Mouse (Mus musculus): ENCODE data around the gene Apeh. TPM values are rescaled to one million over a fixed set of nuclear protein-coding genes. Genes with fewer than 3 reads are reported as not detected.

The Apeh gene
- polyA plus RNA-seq, 1 experiment from 2014 or later: 53.1 TPM

DNA sequence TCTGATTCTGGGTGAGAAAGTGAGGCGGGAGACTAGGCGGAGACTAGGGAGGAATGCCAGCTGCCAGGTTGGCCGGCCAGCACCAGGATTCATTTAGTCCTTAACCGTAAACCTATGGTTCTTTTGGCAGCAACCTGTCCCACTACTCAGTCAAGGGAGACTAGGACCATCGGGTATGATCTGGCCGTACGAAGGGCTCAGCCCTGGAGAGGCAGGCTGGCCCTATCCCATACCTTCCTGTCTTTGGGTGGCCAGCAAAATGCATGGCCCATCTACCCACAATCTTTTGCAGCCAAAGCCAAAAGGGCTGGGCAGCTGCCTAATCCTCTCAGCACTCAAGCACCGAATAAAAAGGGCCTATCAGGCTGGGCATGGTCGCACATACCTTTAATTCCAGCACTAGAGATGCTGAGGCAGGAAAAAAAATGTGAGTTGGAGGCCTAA lies 21.9 kb downstream of the Apeh start:
- Histone ChIP-seq H3K4me2 (ENCODE audit: low read depth, low read length) (no peak overlapping the region), H3K27me3 (ENCODE audit: control insufficient read depth, insufficient read depth, low read depth, low read length) (no peaks in the 10 kb centered on the region), H3K4me1 (replicated peaks; ENCODE audit: control insufficient read depth, insufficient read depth, low read length) (no peaks in the 10 kb centered on the region), H3K9me3 (ENCODE audit: control insufficient read depth, low read length) (no peaks in the 10 kb centered on the region), H3K9ac (ENCODE audit: low read length) (0 out of 2 replicates have a peak overlapping the region, but pooled peaks have one; percentile 4), H3K36me3 (ENCODE audit: control insufficient read depth, insufficient read depth, low read length) (peaks cover 4% of the 10 kb centered on the region; the same call in 1 of the 2 replicates), H3K27ac (ENCODE audit: low read length) (0 out of 2 replicates have a peak overlapping the region, but pooled peaks have one; percentile 17), H3K4me3 (ENCODE audit: low read length) (no peak overlapping the region)
- WGBS: 62% methylated on average over 9 of the region's 9 CpGs
- ATAC-seq (ENCODE audit: low read depth): no peak

DNA sequence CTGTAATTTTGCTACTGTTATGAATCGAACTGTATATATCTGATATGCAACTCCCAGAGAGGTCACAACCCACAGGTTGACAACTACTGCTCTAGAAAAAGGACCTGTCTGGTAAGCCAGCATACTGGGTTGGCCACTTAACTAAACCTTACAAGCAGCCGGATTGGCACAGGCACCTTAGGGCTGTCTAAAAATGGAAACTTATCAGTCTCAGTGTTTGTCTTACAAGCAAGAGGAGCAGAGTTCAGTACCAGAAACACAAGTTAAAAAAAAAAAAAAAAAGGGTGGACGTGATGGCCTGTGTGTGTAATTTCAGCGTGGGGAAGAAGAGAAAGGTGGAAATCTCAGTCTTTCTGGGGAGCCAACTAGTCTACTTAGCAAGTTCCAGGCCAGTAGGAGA lies 22.6 kb downstream of the Apeh start:
- H3K36me3 ChIP-seq (ENCODE audit: control insufficient read depth, insufficient read depth, low read length): peaks cover 4% of the 10 kb centered on the region; the same call in 1 of the 2 replicates
- H3K27ac ChIP-seq (ENCODE audit: low read length): no peak overlapping the region
- no peak for ATAC-seq (ENCODE audit: low read depth)
- H3K4me3 ChIP-seq (ENCODE audit: low read length): no peak overlapping the region
- no peak overlapping the region for H3K9ac ChIP-seq (ENCODE audit: low read length)
- H3K4me2 ChIP-seq (ENCODE audit: low read depth, low read length): no peak overlapping the region
- H3K4me1 ChIP-seq (replicated peaks; ENCODE audit: control insufficient read depth, insufficient read depth, low read length): no peaks in the 10 kb centered on the region
- no peaks in the 10 kb centered on the region for H3K9me3 ChIP-seq (ENCODE audit: control insufficient read depth, low read length)
- no peaks in the 10 kb centered on the region for H3K27me3 ChIP-seq (ENCODE audit: control insufficient read depth, insufficient read depth, low read depth, low read length)
- WGBS: 62% methylated on average over 4 of the region's 4 CpGs

DNA sequence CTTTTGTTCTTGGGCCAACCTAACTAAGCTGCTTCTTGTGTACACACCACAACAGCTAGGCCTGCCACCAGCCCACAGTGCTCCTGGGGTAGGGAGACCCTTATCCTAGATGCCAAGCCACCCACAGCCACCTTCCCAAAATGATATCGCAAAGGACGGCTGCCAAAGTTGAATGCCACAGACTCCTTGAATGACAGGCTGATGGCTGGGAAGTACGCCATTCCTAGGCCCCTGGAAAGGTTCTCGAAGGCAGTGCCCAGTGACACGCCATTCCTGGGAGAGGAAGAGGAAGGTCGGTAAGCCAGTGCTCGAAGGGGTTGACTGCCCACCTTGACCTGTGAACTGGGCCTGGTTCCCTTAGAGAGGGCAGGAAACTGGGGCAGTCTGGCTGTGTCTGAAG lies 24.9 kb downstream of the Apeh start:
- H3K27ac ChIP-seq (ENCODE audit: low read length): no peak overlapping the region
- H3K27me3 ChIP-seq (ENCODE audit: control insufficient read depth, insufficient read depth, low read depth, low read length): no peaks in the 10 kb centered on the region
- no peaks in the 10 kb centered on the region for H3K4me1 ChIP-seq (replicated peaks; ENCODE audit: control insufficient read depth, insufficient read depth, low read length)
- no peak for ATAC-seq (ENCODE audit: low read depth)
- no peak overlapping the region for H3K4me2 ChIP-seq (ENCODE audit: low read depth, low read length)
- H3K4me3 ChIP-seq (ENCODE audit: low read length): no peak overlapping the region
- H3K9me3 ChIP-seq (ENCODE audit: control insufficient read depth, low read length): no peaks in the 10 kb centered on the region
- no peak overlapping the region for H3K9ac ChIP-seq (ENCODE audit: low read length)
- peaks cover 4% of the 10 kb centered on the region; the same call in 1 of the 2 replicates for H3K36me3 ChIP-seq (ENCODE audit: control insufficient read depth, insufficient read depth, low read length)
- 84% methylated on average over 7 of the region's 7 CpGs for WGBS

DNA sequence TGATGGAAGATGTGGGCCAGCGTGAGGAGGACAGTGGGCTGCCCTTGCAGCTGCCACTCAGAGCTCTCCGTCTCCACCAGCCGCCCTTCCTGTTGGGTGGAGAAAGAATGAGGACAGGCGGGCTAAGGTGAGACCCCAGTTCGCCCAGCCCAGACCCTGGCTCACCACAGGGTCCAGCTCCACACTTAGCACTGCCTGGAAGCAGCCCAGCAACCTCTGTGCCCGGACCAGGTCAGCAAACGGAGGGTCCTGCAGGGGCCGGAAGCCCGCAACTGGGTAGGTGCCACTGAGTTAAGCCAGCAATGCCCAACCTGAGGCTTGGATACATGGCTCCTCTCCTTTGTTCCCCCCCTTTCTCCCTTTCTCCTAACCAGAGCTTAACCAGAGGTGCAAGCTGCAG lies 25.4 kb downstream of the Apeh start:
- Histone ChIP-seq H3K9me3 (ENCODE audit: control insufficient read depth, low read length) (no peaks in the 10 kb centered on the region), H3K27ac (ENCODE audit: low read length) (no peak overlapping the region), H3K4me3 (ENCODE audit: low read length) (no peak overlapping the region), H3K4me1 (replicated peaks; ENCODE audit: control insufficient read depth, insufficient read depth, low read length) (no peaks in the 10 kb centered on the region), H3K27me3 (ENCODE audit: control insufficient read depth, insufficient read depth, low read depth, low read length) (no peaks in the 10 kb centered on the region), H3K4me2 (ENCODE audit: low read depth, low read length) (no peak overlapping the region), H3K9ac (ENCODE audit: low read length) (no peak overlapping the region), H3K36me3 (ENCODE audit: control insufficient read depth, insufficient read depth, low read length) (peaks cover 4% of the 10 kb centered on the region; the same call in 1 of the 2 replicates)
- ATAC-seq (ENCODE audit: low read depth): no peak
- WGBS: 84% methylated on average over 9 of the region's 9 CpGs

DNA sequence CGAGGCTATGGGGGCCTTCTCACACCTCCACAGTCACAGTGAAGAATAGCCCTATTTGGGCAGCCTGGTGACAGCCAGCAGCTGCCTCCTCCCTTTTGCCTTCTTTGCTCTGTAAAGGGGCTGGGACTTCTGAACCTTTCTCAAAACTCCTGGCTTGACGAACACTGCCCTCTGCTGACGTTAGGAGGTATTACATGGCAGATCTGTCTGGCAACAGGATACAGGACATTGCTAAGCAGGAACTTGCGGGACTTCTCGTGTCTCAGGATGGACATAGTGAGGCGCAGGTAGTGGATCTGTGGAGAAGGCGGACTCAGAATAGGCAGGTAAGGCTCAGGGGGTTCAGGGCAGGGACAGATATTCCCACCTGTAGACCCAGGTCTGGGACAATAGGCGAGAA lies 26.5 kb downstream of the Apeh start:
- H3K4me2 ChIP-seq (ENCODE audit: low read depth, low read length): no peak overlapping the region
- peaks cover 5% of the 10 kb centered on the region for H3K36me3 ChIP-seq (ENCODE audit: control insufficient read depth, insufficient read depth, low read length)
- no peaks in the 10 kb centered on the region for H3K4me1 ChIP-seq (replicated peaks; ENCODE audit: control insufficient read depth, insufficient read depth, low read length)
- no peak overlapping the region for H3K27ac ChIP-seq (ENCODE audit: low read length)
- no peaks in the 10 kb centered on the region for H3K27me3 ChIP-seq (ENCODE audit: control insufficient read depth, insufficient read depth, low read depth, low read length)
- 14% methylated on average over 8 of the region's 8 CpGs for WGBS
- H3K9ac ChIP-seq (ENCODE audit: low read length): no peak overlapping the region
- H3K4me3 ChIP-seq (ENCODE audit: low read length): no peak overlapping the region
- peak; percentile 50; the same call in 1 of the 2 replicates for ATAC-seq (ENCODE audit: low read depth)
- no peaks in the 10 kb centered on the region for H3K9me3 ChIP-seq (ENCODE audit: control insufficient read depth, low read length)

DNA sequence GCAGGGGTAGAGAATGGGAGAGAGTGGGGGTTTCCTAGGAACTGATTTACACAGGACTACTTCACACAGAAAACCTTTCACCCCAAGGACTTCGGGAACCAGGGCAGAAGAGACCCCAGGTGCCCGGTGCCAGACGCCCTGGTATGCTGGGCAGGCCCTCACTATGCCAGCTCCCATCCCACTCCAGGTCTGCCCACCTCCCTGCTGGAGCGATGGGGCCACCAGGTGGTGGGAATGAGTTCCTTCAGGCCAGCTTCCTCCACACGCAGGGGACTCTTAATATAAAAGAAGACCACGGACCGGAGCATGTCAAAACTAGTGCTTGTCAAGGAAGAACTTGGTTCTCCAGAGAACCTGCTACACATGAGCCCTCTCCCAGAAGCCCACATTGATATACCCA lies 27.2 kb downstream of the Apeh start:
- Histone ChIP-seq H3K4me3 (ENCODE audit: low read length) (no peak overlapping the region), H3K36me3 (ENCODE audit: control insufficient read depth, insufficient read depth, low read length) (peaks cover 5% of the 10 kb centered on the region)

DNA sequence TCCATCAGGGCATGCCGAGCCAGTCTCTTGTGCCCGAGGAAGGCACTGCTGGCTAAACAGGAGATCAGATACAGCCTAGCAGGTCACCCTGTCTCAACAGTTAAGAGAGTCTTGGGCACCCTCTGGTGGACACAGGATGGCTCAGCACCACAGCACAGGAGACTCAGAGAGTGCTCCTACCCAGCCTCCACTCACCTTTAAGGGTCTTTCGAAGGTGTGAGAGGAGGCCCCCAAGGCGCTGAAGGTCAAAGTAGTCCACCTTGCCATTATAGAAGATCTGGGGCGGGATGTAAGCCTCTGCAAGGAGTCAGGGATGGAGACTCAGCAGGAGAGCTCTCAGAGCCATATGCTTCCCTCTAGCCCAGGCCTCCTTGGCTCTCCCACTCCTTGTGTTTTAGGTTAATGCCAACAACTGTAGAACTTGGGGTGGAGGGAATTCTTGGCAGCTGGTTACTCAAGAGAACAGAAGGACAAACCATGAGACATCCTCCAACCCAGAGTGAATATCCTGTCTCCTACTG lies 28.9 kb downstream of the Apeh start:
- Histone ChIP-seq H3K27me3 (ENCODE audit: control insufficient read depth, insufficient read depth, low read depth, low read length) (no peaks in the 10 kb centered on the region), H3K9me3 (ENCODE audit: control insufficient read depth, low read length) (no peaks in the 10 kb centered on the region), H3K36me3 (ENCODE audit: control insufficient read depth, insufficient read depth, low read length) (peaks cover 2% of the 10 kb centered on the region; the same call in 1 of the 2 replicates), H3K4me3 (ENCODE audit: low read length) (no peak overlapping the region), H3K27ac (ENCODE audit: low read length) (no peak overlapping the region), H3K4me2 (ENCODE audit: low read depth, low read length) (no peak overlapping the region), H3K4me1 (replicated peaks; ENCODE audit: control insufficient read depth, insufficient read depth, low read length) (no peaks in the 10 kb centered on the region), H3K9ac (ENCODE audit: low read length) (no peak overlapping the region)
- 0 out of 2 replicates have a peak, but pooled peaks have one; percentile 35 for ATAC-seq (ENCODE audit: low read depth)
- 41% methylated on average over 5 of the region's 5 CpGs for WGBS

More for the DNA sequence above, 27.2 kb downstream of the Apeh start:
- Histone ChIP-seq H3K27me3 (ENCODE audit: control insufficient read depth, insufficient read depth, low read depth, low read length) (no peaks in the 10 kb centered on the region), H3K4me1 (replicated peaks; ENCODE audit: control insufficient read depth, insufficient read depth, low read length) (no peaks in the 10 kb centered on the region), H3K27ac (ENCODE audit: low read length) (no peak overlapping the region), H3K9me3 (ENCODE audit: control insufficient read depth, low read length) (no peaks in the 10 kb centered on the region), H3K9ac (ENCODE audit: low read length) (no peak overlapping the region), H3K4me2 (ENCODE audit: low read depth, low read length) (no peak overlapping the region)
- 77% methylated on average over 7 of the region's 7 CpGs for WGBS
- no peak for ATAC-seq (ENCODE audit: low read depth)

DNA sequence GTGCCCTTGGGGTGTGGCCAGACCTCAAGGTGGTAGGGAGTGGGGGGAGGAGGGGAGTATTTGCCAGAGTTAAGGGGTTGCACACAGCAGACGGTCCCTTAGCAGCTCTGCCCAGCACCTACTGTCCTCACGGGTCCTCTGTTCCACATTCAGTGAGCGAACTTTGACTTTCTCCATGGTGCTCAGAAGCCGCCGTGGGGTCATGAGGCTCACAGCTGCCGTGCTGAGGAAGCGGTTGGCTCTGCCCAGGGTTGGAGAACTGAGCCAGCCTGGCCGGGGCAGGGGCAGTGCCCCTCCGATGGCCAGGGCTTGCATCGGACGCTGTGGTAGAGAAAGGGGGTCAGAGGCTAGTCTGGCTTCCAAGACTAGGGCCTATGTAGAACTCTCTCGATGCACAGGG lies 31.0 kb downstream of the Apeh start:
- peaks cover 2% of the 10 kb centered on the region; the same call in 1 of the 2 replicates for H3K36me3 ChIP-seq (ENCODE audit: control insufficient read depth, insufficient read depth, low read length)
- 87% methylated on average over 12 of the region's 12 CpGs for WGBS
- H3K27ac ChIP-seq (ENCODE audit: low read length): no peak overlapping the region

DNA sequence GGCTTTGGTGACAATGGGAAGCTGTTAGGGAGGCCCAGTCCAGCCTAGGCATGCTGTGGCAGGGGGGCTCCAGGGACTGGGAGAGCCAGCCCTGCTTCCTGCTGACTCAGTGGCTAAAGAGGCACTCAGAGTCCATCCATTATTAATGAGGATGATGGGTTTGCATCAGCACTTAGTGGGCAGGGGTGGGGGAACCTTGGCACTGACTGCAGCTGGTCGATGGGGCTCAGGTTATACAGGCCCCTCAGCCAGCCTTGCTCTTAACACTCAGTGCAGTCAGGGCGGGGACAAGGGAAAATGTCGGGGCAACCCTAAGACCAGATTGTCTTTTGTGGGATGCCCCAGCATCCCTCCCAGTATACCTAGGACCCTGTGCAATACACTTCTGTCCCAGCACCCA lies 32.3 kb downstream of the Apeh start:
- Histone ChIP-seq H3K4me1 (replicated peaks; ENCODE audit: control insufficient read depth, insufficient read depth, low read length) (no peaks in the 10 kb centered on the region), H3K9ac (ENCODE audit: low read length) (no peak overlapping the region), H3K4me3 (ENCODE audit: low read length) (no peak overlapping the region), H3K4me2 (ENCODE audit: low read depth, low read length) (no peak overlapping the region), H3K36me3 (ENCODE audit: control insufficient read depth, insufficient read depth, low read length) (peaks cover 2% of the 10 kb centered on the region; the same call in 1 of the 2 replicates), H3K27me3 (ENCODE audit: control insufficient read depth, insufficient read depth, low read depth, low read length) (no peaks in the 10 kb centered on the region), H3K27ac (ENCODE audit: low read length) (no peak overlapping the region), H3K9me3 (ENCODE audit: control insufficient read depth, low read length) (no peaks in the 10 kb centered on the region)
- no peak for ATAC-seq (ENCODE audit: low read depth)
- 88% methylated on average over 3 of the region's 3 CpGs for WGBS

More for the DNA sequence above, 31.0 kb downstream of the Apeh start:
- Histone ChIP-seq H3K4me2 (ENCODE audit: low read depth, low read length) (no peak overlapping the region), H3K9me3 (ENCODE audit: control insufficient read depth, low read length) (no peaks in the 10 kb centered on the region), H3K4me3 (ENCODE audit: low read length) (no peak overlapping the region), H3K9ac (ENCODE audit: low read length) (no peak overlapping the region), H3K4me1 (replicated peaks; ENCODE audit: control insufficient read depth, insufficient read depth, low read length) (no peaks in the 10 kb centered on the region), H3K27me3 (ENCODE audit: control insufficient read depth, insufficient read depth, low read depth, low read length) (no peaks in the 10 kb centered on the region)
- no peak for ATAC-seq (ENCODE audit: low read depth)

Measured in lung, embryonic 16.5 days (tissue).